Mouse (Mus musculus): Measurements from ENCODE around the gene Rb1. TPM values are rescaled to one million over a fixed set of nuclear protein-coding genes. Genes with fewer than 3 reads are reported as not detected.

Gene Rb1
- total RNA-seq (2021) = 10 to 100 TPM; 42.5 to 44.9 TPM
- long read RNA-seq, experiment 1, full-length matches to known transcripts = 12 of 19 reads
- long read RNA-seq, experiment 1, partial matches to known transcripts = 2 of 19 reads
- long read RNA-seq, experiment 1, other reads (novel, unspliced or antisense) = 5 of 19 reads
- long read RNA-seq, experiment 2, full-length matches to known transcripts = 28 of 37 reads
- long read RNA-seq, experiment 2, partial matches to known transcripts = 4 of 37 reads
- long read RNA-seq, experiment 2, other reads (novel, unspliced or antisense) = 5 of 37 reads

- DNase-seq (ENCODE audit: low spot score in 2 of 2) = peak; percentile 79 to 83
These were observed at the start of gene Rb1 for GRCm38 (mm10) chr14:73325456-73326381. Gene Rb1 (minus strand): TSS chr14:73325822.

- no peak for DNase-seq (ENCODE audit: low spot score in 2 of 2)
These were observed 48.8 kb upstream of the Rb1 start for GRCm38 (mm10) chr14:73374315-73374890.

- no peak for DNase-seq (ENCODE audit: low spot score in 2 of 2)
These were observed 48.0 kb upstream of the Rb1 start for GRCm38 (mm10) chr14:73373606-73374005.

GRCm38 (mm10) chr14:73372990-73373389 lies 47.4 kb upstream of the Rb1 start:
- no peak for DNase-seq (ENCODE audit: low spot score in 2 of 2)

- DNase-seq (ENCODE audit: low spot score in 2 of 2) = no peak
These were observed 46.0 kb upstream of the Rb1 start for GRCm38 (mm10) chr14:73371577-73371976.

DNA sequence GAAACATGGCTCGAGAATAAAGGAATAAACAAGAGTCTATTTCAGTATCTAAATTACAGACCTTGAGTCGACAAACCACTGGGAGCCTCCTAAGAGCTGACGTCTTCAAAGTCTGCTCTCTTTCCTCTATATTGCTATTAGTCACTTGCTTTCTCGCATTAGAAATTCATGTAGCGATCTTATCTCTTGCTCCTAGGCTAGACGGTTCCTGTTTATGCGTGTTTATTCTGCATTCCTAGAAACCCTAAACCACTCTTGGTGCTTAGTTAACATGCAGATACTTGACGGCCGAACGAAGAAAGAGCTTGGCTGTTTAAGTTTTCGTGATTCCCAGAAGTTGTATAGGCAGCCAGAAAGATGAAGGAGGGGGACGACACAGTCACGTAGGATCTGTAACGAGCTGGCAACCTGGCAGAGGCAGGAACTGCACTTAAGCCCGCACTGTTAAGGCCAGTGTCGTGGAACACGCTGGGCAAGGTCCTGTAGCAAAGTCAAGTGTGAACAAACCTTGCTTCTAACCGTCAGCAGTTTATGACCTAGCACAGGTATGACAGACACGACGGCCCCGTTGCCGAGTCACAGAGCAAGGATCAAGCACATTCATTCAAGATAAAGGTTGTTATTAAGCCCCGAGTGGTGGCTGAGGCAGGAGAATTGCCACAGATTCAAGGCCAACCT lies 45.2 kb upstream of the Rb1 start:
- no peak for DNase-seq (ENCODE audit: low spot score in 2 of 2)

DNA sequence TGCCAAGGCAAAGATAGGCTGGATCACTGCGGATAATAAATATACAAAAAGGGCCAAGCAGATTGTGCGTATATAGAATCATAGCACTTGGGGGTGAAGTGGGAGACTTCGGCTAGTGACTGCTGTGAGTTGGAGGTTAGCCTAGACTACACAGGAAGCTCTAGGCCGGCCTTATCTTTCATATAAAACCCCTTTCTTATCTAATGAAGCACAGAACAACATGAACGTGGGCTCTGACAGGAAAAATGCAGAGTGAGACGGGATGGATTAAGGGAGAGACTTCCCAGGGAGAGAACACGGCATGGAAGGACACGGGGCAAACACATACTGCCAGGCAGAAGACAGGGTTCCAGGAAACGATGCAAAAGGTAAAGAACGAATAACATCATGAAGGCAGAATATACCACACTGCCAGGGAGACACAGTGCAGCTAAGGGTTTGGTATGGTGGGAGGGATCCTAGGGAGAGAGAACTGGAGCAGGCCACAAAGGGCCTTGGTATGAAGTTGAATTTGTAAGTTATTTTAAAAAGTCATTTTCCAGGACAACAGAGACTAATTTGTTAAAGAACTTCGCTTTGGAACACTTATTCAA lies 44.6 kb upstream of the Rb1 start:
- DNase-seq (ENCODE audit: low spot score in 2 of 2) = no peak

DNA sequence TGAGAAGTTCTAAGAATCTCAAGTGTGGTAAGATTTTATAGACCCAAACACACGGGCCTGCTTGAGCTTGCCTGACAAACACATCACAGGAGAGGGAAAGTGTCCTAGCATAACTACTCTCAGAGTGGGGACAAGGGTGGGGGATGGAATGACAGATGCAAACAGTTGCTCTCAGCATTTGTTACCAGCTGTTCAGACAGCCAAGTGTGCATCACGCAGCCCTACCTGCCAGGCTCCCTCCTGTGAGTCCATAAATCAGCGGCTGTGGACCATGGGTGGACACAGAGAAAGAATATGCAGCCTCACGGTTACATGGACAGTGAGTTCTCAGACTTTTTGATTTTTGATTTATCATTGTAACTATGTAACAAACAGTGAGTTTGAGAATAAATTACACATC lies 44.0 kb upstream of the Rb1 start:
- no peak for DNase-seq (ENCODE audit: low spot score in 2 of 2)

DNA sequence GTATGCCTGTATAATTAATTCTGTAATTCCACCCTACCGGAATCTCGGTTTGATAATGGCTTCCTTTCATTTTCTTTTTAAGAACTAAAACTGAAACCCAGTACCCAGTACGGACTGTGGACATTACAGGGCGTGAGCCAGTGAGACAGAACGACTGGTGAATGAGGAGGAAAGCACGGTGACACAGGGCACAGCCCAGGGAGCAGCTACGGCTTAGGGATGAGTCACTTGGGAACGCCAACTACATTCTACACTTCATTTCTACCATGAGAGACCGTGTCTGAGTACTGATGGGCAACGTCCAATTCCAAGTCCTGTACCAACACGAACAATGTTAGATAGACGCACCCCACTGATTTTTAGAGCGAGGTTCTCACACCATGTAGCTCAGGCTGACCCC lies 43.3 kb upstream of the Rb1 start:
- no peak for DNase-seq (ENCODE audit: low spot score in 2 of 2)

DNA sequence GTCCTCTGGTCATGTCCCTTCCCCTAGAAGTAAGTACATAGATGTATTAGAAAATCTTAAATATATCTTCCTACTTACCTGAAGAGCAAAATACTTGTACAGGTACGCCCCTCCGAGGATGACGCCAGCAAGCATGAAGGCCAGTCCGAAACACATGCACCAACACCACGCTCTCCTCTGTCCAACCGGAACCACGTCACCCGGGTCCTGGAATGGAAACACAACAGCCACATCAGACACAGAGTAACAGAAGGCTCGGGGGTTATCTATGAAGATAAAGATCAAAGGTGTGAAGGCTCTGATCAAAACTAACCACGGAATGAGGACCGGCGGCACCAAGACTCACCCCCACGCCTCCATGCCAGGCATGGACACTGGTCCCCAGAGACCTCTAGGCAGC lies 42.6 kb upstream of the Rb1 start:
- DNase-seq (ENCODE audit: low spot score in 2 of 2) = no peak

- no peak for DNase-seq (ENCODE audit: low spot score in 2 of 2)
These were observed 40.7 kb upstream of the Rb1 start for GRCm38 (mm10) chr14:73366278-73366677.

DNA sequence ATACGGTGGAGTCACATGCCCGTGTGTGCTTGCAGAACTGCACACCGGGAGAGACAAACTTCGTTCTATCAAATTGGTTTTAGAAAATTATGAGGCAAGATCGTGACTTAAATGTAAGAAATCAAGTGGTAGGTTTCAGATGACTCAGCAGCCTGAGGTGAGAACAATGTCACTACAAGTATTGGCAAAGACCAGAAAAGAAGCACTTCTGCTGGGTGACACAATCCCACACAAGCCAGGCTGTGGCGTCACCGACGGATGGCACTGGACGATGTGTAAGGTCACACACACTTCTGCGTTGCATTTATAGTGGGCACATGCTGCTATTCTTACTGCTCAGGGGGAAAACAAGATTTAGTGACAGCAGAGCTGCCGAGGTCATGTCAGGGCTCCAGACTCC lies 38.2 kb upstream of the Rb1 start:
- DNase-seq (ENCODE audit: low spot score in 2 of 2) = no peak

GRCm38 (mm10) chr14:73354700-73355099 lies 29.1 kb upstream of the Rb1 start:
- DNase-seq (ENCODE audit: low spot score in 2 of 2) = no peak

DNA sequence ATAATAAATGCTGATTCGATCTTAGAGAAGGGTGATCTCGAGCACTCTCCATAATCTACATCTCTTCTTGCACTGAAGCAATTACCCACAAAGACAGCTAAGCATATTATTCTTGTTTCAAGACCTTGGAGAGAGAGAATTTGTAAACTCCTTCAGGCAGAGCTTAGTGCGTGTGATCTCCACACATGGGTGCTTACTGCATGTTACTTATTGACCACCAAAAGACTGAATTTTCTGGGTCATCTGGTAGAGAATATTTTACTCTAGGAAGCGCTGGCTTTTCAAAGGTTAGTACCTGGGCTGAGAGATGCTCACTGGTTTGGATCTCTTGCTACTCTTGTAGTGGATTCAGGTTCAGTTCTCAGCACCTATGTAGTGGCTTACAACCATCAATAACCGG lies 25.5 kb upstream of the Rb1 start:
- no peak for DNase-seq (ENCODE audit: low spot score in 2 of 2)

- DNase-seq (ENCODE audit: low spot score in 2 of 2) = no peak
These were observed 24.4 kb upstream of the Rb1 start for GRCm38 (mm10) chr14:73350029-73350428.

- DNase-seq (ENCODE audit: low spot score in 2 of 2) = no peak
These were observed 23.5 kb upstream of the Rb1 start for GRCm38 (mm10) chr14:73349061-73349670.

DNA sequence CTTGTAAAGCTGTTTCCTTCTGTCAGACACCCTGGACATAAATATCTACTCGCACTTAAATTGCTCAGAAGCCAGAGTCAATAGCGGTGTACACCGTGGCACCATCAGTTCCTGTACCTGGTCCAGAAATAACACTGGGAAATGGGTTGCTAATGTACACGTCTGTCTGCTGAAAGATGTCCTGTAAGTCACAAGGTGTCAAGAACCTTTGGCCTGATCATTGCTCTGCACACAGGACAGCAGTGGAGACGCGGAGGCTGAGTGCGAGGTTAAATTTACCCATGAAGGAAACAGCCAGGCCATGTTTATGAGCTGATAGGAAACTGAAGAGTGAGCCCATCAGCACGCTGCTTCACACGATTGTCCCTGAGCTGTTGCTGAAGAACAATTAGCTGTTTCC lies 21.7 kb upstream of the Rb1 start:
- DNase-seq (ENCODE audit: low spot score in 2 of 2) = no peak

DNA sequence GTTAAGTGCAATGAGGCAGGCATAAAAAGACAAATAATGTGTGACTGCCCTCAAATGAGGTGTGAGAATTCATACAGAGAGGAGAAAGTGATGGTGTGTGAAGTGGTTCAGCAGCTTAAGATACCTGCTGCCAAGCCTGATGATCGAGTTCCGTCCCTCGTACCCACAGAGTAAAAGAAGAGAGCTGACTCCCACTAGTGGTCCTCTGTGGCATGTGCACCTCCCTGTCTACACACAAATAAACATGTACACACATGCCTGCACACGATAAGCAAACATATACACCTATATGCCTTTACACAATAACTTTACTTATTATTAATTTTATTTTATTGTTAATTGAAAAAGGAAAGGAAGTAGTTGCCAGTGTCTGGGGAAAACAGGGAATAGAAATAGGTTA lies 20.0 kb upstream of the Rb1 start:
- DNase-seq (ENCODE audit: low spot score in 2 of 2) = no peak

DNA sequence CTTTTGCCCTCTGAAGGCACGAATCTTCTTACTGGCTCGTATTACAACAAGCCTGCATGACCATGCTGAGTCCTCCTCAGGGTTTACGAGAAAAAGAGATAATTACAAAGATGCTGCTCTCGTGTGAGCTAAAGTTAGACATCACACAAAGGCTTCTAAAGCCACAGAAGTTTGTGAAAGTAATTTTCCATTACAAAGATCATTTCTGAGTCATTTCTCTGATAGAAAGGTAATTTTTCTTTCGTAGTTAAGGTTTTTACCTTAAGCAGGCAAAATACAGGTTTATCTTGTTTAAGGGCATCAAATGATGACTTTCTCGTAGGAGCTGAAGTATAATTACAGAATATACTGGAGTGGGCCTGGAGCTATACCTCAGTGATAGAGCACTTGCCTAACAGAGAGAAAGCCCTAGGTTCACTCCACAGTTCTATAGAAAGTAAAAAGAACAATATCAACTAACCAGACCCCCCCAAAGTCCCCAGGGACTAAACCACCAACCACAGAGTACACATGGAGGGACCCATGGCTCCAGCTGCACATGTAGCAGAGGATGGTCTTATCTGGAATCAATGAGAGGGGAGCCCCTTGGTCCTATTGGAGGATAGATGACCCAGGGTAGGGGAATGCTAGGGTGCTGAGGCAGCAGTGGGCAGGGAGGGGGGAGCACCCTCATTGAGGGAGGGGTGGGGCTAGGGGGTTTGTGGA lies 14.6 kb upstream of the Rb1 start:
- DNase-seq (ENCODE audit: low spot score in 2 of 2) = no peak

- no peak for DNase-seq (ENCODE audit: low spot score in 2 of 2)
These were observed 14.0 kb upstream of the Rb1 start for GRCm38 (mm10) chr14:73339615-73340014.

Data from layer of hippocampus, postnatal 14 days (tissue).